Mouse (Mus musculus) T-cell, adult 2 months (primary cell): ENCODE results near the gene Erbb3.
"Not testable (repeated sequence)": the region's sequence is repeated elsewhere in the genome, so short reads cannot be mapped to it uniquely, and the experiment has no call there.

Experiments used
- DNase-seq: peaks from one replicate; pipeline ENCODE4 v3.0.0; 2022; ENCODE audit warnings: low spot score

Erbb3 gene

GRCm38 (mm10) chr10:128556963-128557362 lies 32.5 kb downstream of the Erbb3 start:
- DNase-seq, result no peak

DNA sequence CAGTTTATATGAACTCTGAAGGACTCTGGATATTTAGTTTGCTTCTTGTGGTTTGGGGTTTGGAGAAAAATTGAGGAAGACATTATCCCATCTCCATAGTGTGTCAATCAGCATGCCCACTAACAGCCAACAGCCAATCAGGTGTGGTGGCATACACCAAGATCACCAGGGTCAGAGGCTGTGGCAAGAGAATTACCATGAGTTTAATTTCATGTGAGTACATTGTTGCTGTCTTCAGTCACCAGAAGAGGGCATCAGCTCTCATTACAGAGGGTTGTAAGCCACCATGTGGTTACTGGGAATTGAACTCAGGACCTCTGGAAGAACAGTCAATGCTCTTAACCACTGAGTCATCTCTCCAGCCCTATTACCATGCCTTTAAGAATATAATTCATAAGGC lies 33.2 kb downstream of the Erbb3 start:
- DNase-seq, result no peak

DNA sequence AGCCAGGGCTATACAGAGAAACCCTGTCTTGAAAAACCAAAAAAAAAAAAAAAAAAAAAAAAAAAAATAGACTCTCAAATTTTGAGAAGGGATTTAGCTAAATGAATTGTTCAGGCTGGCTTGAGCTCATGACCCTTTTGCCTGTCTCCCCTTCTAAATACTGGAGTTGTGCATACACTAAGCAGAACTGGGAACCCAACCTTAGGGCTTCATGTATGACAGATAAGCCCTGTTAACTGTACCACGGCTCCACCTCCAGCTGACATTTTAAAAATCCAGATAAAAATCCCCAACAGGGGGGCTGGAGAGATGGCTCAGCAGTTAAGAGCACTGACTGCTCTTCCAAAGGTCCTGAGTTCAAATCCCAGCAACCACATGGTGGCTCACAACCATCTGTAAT lies 33.9 kb downstream of the Erbb3 start:
- DNase-seq, result not testable (repeated sequence)

DNA sequence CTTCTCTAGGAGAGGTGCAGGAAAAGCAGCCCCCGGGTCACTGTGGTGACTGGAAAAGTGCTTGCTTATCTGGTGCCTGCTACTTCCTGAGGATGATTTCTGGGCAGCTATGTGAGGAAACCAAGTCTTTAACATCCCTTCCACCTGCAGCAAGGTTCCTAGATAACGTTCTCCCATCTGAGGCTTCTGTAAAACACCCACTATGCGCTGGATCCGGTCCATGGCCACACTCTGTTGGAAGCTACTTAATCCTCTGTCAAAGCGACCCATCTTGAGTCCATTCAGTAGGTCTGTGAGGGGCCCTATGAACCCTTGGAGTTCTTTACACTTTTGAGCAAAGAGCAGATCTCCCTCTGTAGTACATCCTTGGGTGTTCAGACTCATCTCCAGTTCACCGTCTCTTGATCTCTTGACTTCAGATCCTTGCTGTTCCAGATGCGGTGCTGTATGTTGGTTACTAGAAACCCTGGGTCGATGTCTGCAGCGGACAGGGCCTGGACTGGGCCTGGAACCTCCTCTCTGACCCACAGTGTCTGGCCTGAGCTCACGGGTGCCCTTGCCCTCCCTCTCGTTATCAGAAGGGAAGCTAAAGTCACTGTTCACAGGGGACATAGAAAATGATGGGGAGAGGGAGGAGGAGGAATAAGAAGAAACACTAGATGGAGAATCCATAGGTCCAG lies 39.2 kb downstream of the Erbb3 start:
- DNase-seq, result not testable (repeated sequence)

DNA sequence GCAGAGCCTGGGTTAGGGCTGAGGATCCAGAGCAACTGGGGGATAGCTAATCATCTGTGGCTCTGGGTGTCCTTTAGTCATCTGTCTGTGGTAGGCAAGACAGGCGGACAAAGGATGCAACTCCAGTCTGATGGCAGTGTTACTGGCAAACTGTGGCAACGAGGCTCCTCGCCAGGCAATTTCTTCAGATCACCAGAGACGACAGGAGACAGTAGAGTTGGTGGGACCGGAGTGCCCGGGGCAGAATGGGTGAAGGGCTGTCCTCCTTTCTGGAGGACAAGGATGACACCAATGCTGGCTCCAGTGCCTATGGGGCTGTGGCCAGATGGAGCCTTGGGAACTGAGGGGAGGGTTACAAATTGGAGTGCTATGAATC lies 39.8 kb downstream of the Erbb3 start:
- not testable (repeated sequence) for DNase-seq

- peak; percentile 96 for DNase-seq
These were observed 40.3 kb downstream of the Erbb3 start, which contains the start of gene Rpl41 for GRCm38 (mm10) chr10:128548947-128549681. Rpl41 (minus strand) TSS chr10:128549305.

DNA sequence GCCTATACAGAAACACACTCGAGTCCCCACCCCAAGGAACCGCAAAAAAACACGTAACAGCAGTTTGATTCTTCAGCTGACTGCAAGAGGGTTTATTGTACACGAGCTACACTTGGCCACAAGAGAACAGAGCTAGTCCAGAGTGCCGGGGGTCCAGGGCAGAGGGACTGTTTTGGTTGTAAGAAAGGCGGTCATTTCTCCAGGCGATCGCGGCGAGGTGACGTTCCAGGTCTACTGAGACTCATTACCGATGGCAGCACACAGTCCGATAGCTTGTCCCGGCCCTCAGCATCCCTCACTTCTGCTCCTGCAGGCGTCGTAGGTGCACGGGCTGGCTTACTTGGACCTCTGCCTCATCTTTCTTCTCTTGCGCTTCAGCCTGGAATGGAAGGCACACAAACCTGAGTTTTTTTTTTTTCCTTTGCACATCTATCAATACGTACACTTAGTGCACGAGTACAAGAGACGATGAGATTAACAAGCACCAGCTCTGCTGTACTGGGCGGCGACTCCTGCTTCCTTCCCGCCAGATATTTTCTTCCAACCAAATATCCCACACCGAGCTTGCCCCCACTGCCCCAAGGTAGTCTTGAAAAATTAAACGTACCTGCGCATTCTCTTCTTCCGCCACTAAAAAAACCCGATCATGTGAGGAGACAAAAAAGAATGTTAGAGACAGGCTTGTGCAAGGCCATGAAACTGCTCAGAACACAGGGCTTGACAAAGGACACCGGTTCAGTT lies 41.2 kb downstream of the Erbb3 start:
- DNase-seq, result not testable (repeated sequence)

DNA sequence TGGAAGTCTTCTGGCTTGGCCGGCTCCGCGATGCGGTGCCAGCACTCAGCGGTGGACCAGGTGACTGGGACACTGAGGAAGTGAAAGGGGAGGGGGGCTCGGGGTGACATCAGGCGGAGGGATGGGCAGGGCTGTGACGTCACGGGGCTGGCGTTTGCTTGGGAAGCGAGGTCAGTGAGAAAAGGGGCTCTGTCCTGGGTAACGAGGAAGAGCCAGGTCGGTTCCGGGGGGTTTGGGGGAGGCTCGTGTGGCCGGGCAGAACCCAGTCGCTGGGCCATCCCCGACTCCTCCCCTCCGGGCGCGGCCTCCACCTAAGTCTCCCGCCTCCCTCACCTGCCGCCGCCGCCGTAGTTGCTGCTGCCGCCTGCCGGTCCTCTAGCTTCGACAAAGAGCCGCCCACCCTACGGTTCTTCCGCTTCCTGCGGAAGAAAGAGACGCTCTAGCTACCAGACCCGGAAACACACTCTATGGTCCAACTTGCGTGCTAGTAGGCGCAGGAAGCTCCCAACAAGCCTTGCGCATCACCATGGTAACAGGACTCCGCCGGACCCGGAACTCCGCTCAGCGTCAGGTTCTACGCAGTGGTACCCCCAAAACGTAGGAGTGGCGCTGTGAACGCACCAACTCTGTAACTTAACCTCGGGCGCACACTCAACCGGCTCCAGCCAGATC lies 42.0 kb downstream of the Erbb3 start, which contains the start of gene Zc3h10:
Gene Zc3h10 (minus strand): TSS at position 414 of the 672 bp plus-strand sequence.
- DNase-seq, result peak; percentile 98

DNA sequence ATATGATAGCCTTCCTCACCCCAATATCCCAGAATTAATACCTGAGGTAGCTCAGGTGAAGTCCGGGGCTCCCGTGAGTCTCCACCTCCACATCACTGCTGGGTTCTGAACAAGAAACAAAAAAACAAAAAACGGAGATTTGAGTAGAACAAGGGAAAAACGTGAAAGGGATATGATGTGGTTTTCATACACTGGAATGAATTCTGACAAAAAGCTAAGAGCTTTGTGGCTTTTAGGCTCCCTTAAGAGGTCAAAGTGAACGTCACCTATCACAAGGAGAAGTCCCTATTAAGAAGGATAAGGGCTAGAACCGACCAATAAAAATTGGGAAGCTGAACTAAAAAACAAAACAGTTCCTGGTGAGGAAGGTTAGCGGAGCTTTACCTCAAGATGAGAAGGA lies 42.7 kb downstream of the Erbb3 start:
- no peak for DNase-seq

- no peak for DNase-seq
These were observed 43.1 kb downstream of the Erbb3 start for GRCm38 (mm10) chr10:128546361-128546760.

- no peak for DNase-seq
These were observed 43.9 kb downstream of the Erbb3 start for GRCm38 (mm10) chr10:128545570-128545898.

- DNase-seq, result no peak
These were observed 44.5 kb downstream of the Erbb3 start for GRCm38 (mm10) chr10:128544674-128545569.

- DNase-seq, result no peak
These were observed 45.2 kb downstream of the Erbb3 start for GRCm38 (mm10) chr10:128544151-128544657.

- no peak for DNase-seq
These were observed 46.4 kb downstream of the Erbb3 start for GRCm38 (mm10) chr10:128543100-128543499.

DNA sequence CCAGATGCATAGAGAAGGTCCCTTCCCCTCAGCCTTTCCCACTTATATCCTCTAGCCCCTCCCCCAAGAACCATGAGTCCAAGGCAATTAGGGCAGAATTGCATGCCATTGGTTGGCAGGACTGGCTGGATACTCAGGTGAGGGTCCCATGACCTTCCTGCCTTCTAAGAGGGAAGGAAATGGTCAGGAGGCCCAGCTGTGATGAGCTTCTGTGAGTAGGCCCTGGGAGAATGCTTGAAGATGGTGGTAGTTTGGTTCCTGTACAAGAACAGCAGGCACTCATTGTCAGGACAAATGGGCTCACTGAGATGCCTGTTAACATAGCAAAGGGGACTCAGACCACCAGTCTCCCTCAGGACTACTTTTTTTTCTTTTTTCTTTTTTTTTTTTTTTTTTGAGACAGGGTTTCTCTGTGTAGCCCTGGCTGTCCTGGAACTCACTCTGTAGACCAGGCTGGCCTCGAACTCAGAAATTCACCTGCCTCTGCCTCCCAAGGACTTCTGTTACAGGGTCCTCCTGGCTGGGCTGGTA lies 51.0 kb downstream of the Erbb3 start:
- DNase-seq, result no peak

DNA sequence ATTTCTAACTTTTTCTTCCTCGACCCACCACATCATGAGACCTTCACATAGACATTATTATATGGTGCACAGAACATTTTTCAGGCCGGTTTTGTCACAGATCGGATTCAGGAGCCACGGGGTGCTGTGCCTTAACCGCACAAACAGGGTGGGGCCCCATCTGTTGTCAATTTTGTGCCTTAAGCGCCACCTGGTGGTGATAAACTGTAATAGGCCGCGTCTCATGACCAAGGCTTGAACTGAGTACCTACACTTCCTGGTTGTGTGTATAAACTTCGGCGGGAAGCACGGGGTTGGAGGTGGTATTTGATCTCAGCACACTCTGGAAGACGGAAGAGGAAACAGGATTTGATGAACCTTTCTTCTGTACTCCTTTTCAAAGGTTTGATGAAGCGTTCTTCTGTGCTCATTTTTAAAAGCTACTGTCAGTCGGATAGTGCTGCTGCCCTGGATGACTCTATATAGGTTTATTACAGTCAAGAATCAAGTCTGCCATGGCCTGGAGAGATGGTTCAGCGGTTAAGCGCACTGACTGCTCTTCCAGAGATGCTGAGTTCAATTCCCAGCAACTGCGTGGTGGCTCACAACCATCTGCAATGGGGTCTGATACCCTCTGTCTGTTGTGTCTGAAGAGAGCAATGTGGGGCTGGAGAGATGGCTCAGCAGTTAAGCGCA lies 53.0 kb downstream of the Erbb3 start:
- DNase-seq, result peak; percentile 94

DNA sequence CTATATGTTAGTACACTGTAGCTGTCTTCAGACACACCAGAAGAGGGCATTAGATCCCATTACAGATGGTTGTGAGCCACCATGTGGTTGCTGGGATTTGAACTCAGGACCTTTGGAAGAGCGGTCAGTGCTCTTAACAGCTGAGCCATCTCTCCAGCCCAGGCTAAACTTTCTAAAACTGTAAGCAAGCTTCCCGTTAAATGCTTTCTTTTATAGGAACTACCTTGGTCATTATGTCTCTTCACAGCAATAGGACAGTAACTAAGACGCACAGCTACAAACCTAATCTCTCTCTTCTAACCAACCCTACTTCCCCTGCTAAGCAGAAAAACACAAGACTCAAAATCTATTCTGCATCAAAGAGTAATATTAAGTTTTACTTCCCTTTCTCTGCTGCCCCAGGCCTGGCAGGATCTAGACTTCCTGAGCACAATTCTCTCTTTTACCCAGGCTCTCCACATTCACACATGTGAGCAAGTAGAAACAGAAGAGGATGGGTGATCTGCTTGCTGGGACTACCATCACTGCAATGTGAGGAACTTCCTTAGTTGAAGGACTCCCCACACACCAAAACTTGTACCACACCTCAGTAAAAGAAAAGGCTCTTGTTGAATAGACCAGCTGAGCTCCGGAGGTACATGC lies 53.7 kb downstream of the Erbb3 start:
- no peak for DNase-seq

DNA sequence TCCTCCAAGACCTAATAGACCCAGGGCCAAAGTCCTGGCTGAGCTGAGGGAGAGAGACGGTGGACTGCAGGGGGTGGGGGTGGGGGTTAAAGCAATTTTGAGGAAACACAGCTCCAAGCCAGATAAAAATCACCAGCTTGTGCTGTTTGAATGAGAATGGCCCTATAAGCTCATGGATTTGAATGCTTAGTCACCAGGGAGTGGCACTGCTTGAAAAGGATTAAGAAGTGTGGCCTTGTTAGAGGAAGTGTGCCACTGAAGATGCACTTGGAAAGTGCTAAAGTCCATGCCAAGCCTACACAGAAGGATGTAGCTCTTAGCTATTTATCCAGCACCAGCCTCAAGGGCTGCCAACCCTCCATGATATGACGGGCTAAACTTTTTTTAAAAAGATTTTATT lies 54.2 kb downstream of the Erbb3 start:
- no peak for DNase-seq
